Mouse (Mus musculus): ENCODE data around the gene Ttc3. TPM values are rescaled to one million over a fixed set of nuclear protein-coding genes. Genes with fewer than 3 reads are reported as not detected.

The Ttc3 gene
- polyA plus RNA-seq, 1 experiment from 2014 or later: 291 TPM

Other genes with a start within 250 kb of the Ttc3 start
- gene Hlcs, start 57.0 kb upstream of the Ttc3 start, polyA plus RNA-seq (2015; fragmentation: Nextera tagmentation; extraction: Ambion mirVana): 10.0 and 10.5 TPM in 2 replicates
- 2.1 and 3.2 TPM in 2 replicates for gene Ripply3, start 42.2 kb upstream of the Ttc3 start, polyA plus RNA-seq (2015; fragmentation: Nextera tagmentation; extraction: Ambion mirVana)
- 122 and 129 TPM in 2 replicates for gene Pigp, start 1.2 kb downstream of the Ttc3 start, polyA plus RNA-seq (2015; fragmentation: Nextera tagmentation; extraction: Ambion mirVana)
- gene Vps26c, start 156.2 kb downstream of the Ttc3 start, polyA plus RNA-seq (2015; fragmentation: Nextera tagmentation; extraction: Ambion mirVana): 49.4 and 53.5 TPM in 2 replicates
- 11.0 and 11.1 TPM in 2 replicates for gene Dyrk1a, start 199.4 kb downstream of the Ttc3 start, polyA plus RNA-seq (2015; fragmentation: Nextera tagmentation; extraction: Ambion mirVana)